Mouse (Mus musculus) cerebellum, adult 2 months (tissue): Measurements from ENCODE around the gene Add2.

ENCODE experiments used
- CTCF ChIP-seq: fragments of 200-500 bp; IDR thresholded peaks from 2 replicates; pipeline ENCODE4 v1.5.1; 2011; ENCODE audit warnings: low read depth, mild to moderate bottlenecking, control low read depth, low read length, moderate library complexity, borderline replicate concordance; ENCODE audit not compliant: insufficient read depth
- POLR2A ChIP-seq: fragments of 200-500 bp; IDR thresholded peaks from 2 replicates; pipeline ENCODE4 v1.6.1; 2011; ENCODE audit warnings: low read length, control low read depth, borderline replicate concordance; ENCODE audit not compliant: insufficient read depth

- TF ChIP-seq POLR2A (no peak), CTCF (no peak)
Measured at GRCm38 (mm10) chr6:85984351-85984750, 44.1 kb upstream of the Add2 start.
